Mouse (Mus musculus) kidney, adult 2 months (tissue): ENCODE data around the gene Mmp19.

Source experiments
- CTCF ChIP-seq: fragments of 200-500 bp; conservative IDR thresholded peaks from 2 replicates; pipeline ENCODE4 v1.5.1; 2011; ENCODE audit warnings: low read depth, mild to moderate bottlenecking, control low read depth, low read length, moderate library complexity, mixed read lengths; ENCODE audit not compliant: insufficient read depth, insufficient read length
- POLR2A ChIP-seq: fragments of 200-500 bp; IDR thresholded peaks from one replicate; pipeline ENCODE4 v1.6.1; 2011; ENCODE audit warnings: low read depth, low read length, control low read depth

DNA sequence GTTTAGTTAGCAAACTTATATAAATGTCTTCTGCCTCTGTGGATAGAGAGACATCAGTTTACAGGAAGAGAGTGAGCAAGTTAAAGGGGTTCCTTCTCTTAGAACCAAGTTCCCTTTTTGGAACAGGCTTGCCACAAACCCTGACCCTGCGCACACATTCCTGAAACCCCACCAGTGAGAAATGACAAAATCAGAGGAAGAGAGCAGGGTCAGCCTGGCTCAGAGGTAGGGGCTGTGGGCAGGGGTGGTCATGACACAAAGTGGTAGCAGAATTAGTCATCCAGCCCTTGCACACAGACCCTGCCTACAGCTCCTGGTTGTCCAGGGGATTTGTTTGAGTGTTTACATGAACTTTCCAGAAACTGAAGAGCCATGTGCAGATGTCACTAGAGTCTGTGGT lies 10.5 kb upstream of the Mmp19 start:
- no peak for TF ChIP-seq POLR2A
- TF ChIP-seq CTCF: no peak
